Mouse (Mus musculus) neural tube, embryonic 11.5 days (tissue): ENCODE data around the gene Tnfsf9. TPM values are rescaled to one million over a fixed set of nuclear protein-coding genes. Genes with fewer than 3 reads are reported as not detected.

ENCODE experiments used
- ATAC-seq: fragments of 200-750 bp; cut with Nextera tagmentation; 2 replicates; pipeline ENCODE4 v1.8.0; 2017; ENCODE audit warnings: moderate number of reproducible peaks, mild to moderate bottlenecking, moderate TSS enrichment, moderate library complexity; ENCODE audit not compliant: insufficient read depth, low FRiP score, low TSS enrichment
- DNase-seq: peaks from one replicate; pipeline ENCODE4 v3.0.0-alpha.2; 2015; ENCODE audit warnings: low spot score
- H3K27ac ChIP-seq: fragments of 300-500 bp; sonication (generic); 2 replicates; pipeline ENCODE4 v1.5.1; 2014; ENCODE audit warnings: low read depth, mild to moderate bottlenecking, low read length
- H3K27me3 ChIP-seq: fragments of 300-500 bp; sonication (generic); 2 replicates; pipeline ENCODE4 v1.6.1; 2014; ENCODE audit warnings: mild to moderate bottlenecking, low read length, mixed read lengths; ENCODE audit not compliant: control insufficient read depth, insufficient read depth
- H3K36me3 ChIP-seq: fragments of 300-500 bp; sonication (generic); 2 replicates; pipeline ENCODE4 v1.6.1; 2014; ENCODE audit warnings: mild to moderate bottlenecking, low read length, moderate library complexity, mixed read lengths; ENCODE audit not compliant: control insufficient read depth, insufficient read depth
- H3K4me1 ChIP-seq: fragments of 300-500 bp; sonication (generic); 2 replicates; pipeline ENCODE4 v1.6.1; 2014; ENCODE audit warnings: low read length, mixed read lengths; ENCODE audit not compliant: control insufficient read depth, insufficient read depth
- H3K4me2 ChIP-seq: fragments of 300-500 bp; sonication (generic); 2 replicates; pipeline ENCODE4 v1.6.1; 2014; ENCODE audit warnings: low read depth, mild to moderate bottlenecking, moderate library complexity
- H3K4me3 ChIP-seq: fragments of 300-500 bp; sonication (generic); 2 replicates; pipeline ENCODE4 v1.5.1; 2014; ENCODE audit warnings: low read depth, low read length
- H3K9ac ChIP-seq: fragments of 300-500 bp; sonication (generic); 2 replicates; pipeline ENCODE4 v1.6.1; 2014; ENCODE audit warnings: mild to moderate bottlenecking, low read length
- H3K9me3 ChIP-seq: fragments of 300-500 bp; sonication (generic); 2 replicates; pipeline ENCODE4 v1.6.1; 2016; ENCODE audit warnings: low read length; ENCODE audit not compliant: control insufficient read depth
- WGBS: fragments of 180-500 bp; shearing (Covaris S2); extraction: QIAGEN DNeasy Blood & Tissue Kit; methylation state at CpG from one replicate; pipeline ENCODE4 v1.1.7; 2014; 5-methylcytosine and 5-hydroxymethylcytosine counted together
- polyA plus RNA-seq: library from polyadenylated mRNA; unstranded; fragments of >200 nt; fragmentation: Nextera tagmentation; extraction: Ambion mirVana; gene quantifications from 2 replicates; pipeline ENCODE4 v1.2.1, GENCODE M21; 2014

Gene Tnfsf9
- polyA plus RNA-seq, 1 experiment from 2014 or later: 6.8 TPM

- no peak for DNase-seq
- no peak overlapping the region for H3K9ac ChIP-seq
- H3K4me2 ChIP-seq: no peak overlapping the region
- no peaks in the 10 kb centered on the region for H3K27me3 ChIP-seq
- H3K9me3 ChIP-seq: no peaks in the 10 kb centered on the region
- WGBS: 90% methylated on average over 3 of the region's 3 CpGs
- H3K4me1 ChIP-seq: no peaks in the 10 kb centered on the region
- no peak for ATAC-seq
- H3K4me3 ChIP-seq: no peak overlapping the region
- no peak overlapping the region for H3K27ac ChIP-seq
- H3K36me3 ChIP-seq: no peaks in the 10 kb centered on the region
Observed at GRCm38 (mm10) chr17:57135635-57136034, 30.5 kb downstream of the Tnfsf9 start.

DNA sequence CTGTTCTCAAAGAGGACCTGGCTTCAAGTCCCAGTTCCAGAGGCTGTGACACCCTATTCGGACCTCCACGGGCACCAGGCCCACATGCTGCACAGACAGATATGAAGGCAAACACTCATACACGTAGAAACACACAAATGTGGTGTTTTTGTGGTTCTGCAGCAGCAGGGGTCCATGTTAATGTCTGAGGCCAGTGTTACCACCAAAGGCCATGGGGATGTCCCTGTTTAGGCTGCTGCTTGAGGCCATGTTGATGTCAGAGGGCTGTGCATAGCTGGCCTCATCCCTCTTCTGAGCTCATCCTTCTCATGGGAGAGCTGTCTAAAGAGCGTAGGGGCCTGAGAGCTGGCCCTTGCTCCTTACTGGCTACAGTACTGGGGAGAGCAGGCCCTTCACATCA is 33.6 kb downstream of the Tnfsf9 start:
- no peaks in the 10 kb centered on the region for H3K9me3 ChIP-seq
- H3K4me3 ChIP-seq: no peak overlapping the region
- ATAC-seq (no peak), DNase-seq (no peak)
- H3K36me3 ChIP-seq: no peaks in the 10 kb centered on the region
- no peaks in the 10 kb centered on the region for H3K27me3 ChIP-seq
- H3K9ac ChIP-seq: no peak overlapping the region
- H3K4me1 ChIP-seq: no peaks in the 10 kb centered on the region
- H3K4me2 ChIP-seq: no peak overlapping the region
- H3K27ac ChIP-seq: no peak overlapping the region
- 85% methylated on average over 4 of the region's 4 CpGs for WGBS

DNA sequence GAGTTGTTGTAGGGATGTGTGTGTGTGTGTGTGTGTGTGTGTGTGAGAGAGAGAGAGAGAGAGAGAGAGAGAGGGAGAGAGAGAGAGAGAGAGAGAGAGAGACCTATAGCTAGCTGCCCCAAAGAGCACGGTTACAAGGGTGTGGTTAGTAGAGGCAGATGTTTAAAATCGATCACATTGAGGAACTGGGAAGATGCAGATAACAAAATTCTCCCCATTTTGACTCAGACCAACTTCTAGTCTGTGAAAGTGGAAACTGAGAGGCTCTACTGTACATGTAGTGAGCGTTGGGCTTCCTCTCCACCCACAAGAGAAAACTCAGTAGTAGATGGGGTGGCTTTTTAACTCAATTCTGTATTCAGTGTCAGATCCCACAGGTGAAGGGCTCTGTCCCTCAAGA is 34.6 kb downstream of the Tnfsf9 start:
- ATAC-seq: no peak
- H3K4me2 ChIP-seq: no peak overlapping the region
- H3K36me3 ChIP-seq: no peaks in the 10 kb centered on the region
- H3K27ac ChIP-seq: no peak overlapping the region
- 84% methylated on average over 3 of the region's 3 CpGs for WGBS
- no peak overlapping the region for H3K4me3 ChIP-seq
- no peaks in the 10 kb centered on the region for H3K27me3 ChIP-seq
- H3K9ac ChIP-seq: no peak overlapping the region
- no peak for DNase-seq
- no peaks in the 10 kb centered on the region for H3K4me1 ChIP-seq
- no peaks in the 10 kb centered on the region for H3K9me3 ChIP-seq

DNA sequence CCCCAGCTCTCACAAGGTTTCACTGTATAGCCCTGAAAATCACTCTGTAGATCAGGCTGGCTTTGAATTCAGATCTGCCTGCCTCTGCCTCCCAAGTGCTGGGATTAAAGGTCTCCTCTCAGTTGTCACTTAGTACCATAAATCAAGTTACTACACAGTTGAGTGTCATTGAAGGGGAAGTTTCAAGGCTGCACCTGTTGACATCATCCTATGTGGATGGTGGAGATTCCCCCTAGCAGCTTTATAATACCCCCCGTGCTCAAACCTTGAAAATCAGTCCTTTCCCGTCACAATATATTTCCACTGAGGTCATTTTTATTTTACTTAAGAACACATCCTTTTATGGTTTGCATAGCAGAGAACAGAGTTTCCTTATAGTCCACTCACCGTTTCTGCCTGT is 38.6 kb downstream of the Tnfsf9 start:
- 88% methylated on average over 3 of the region's 3 CpGs for WGBS

DNA sequence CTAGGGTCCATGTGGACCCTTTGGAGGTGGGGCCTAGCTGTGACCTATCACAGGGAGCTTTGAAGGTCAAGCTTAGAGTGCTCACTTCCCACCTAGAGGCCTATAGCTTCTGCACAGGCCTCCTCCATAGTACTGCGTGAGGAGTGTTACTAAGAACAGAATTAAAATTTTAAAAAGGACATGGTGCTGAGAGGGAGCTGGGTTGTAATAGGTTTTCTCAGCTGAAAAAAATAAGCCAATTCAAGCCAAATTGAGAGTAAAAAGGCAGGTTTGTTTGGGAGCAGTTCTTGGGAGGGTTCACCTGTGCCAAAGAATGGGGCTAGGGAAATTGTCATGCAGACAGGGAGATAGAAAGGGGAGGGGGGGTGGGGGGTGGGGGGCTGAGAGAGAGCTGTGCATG is 40.0 kb downstream of the Tnfsf9 start:
- ATAC-seq: no peak

More for the DNA sequence above, 38.6 kb downstream of the Tnfsf9 start:
- Histone ChIP-seq H3K27me3 (peaks cover 12% of the 10 kb centered on the region), H3K36me3 (no peaks in the 10 kb centered on the region), H3K9me3 (no peaks in the 10 kb centered on the region), H3K9ac (no peak overlapping the region), H3K4me1 (no peaks in the 10 kb centered on the region), H3K27ac (no peak overlapping the region), H3K4me3 (no peak overlapping the region), H3K4me2 (no peak overlapping the region)
- DNase-seq (no peak), ATAC-seq (no peak)

GRCm38 (mm10) chr17:57148343-57148742 is 43.2 kb downstream of the Tnfsf9 start:
- no peak for ATAC-seq
- H3K4me1 ChIP-seq: no peaks in the 10 kb centered on the region
- no peaks in the 10 kb centered on the region for H3K9me3 ChIP-seq
- DNase-seq: no peak
- no peak overlapping the region for H3K4me2 ChIP-seq
- WGBS: 71% methylated on average over 4 of the region's 4 CpGs
- no peak overlapping the region for H3K4me3 ChIP-seq
- peaks cover 19% of the 10 kb centered on the region for H3K27me3 ChIP-seq
- H3K36me3 ChIP-seq: no peaks in the 10 kb centered on the region
- H3K27ac ChIP-seq: no peak overlapping the region
- H3K9ac ChIP-seq: no peak overlapping the region

More for the DNA sequence above, 40.0 kb downstream of the Tnfsf9 start:
- Histone ChIP-seq H3K4me3 (no peak overlapping the region), H3K4me2 (no peak overlapping the region), H3K27me3 (peaks cover 19% of the 10 kb centered on the region), H3K9ac (no peak overlapping the region), H3K9me3 (no peaks in the 10 kb centered on the region), H3K36me3 (no peaks in the 10 kb centered on the region), H3K4me1 (no peaks in the 10 kb centered on the region), H3K27ac (no peak overlapping the region)
- no peak for DNase-seq
- 81% methylated on average over 1 of the region's 1 CpGs for WGBS

GRCm38 (mm10) chr17:57148994-57149803 is 44.1 kb downstream of the Tnfsf9 start, which contains the start of gene Cd70:
Cd70 (minus strand) TSS chr17:57149777.
- DNase-seq (peak; percentile 41), ATAC-seq (peak; percentile 27; the same call in 1 of the 2 replicates)
- WGBS: 3% methylated on average over 38 of the region's 39 CpGs
- no peak within 1 kb of the TSS for H3K27ac ChIP-seq
- H3K9me3 ChIP-seq: no peaks in the 10 kb centered on the region
- peak within 1 kb of the TSS; percentile 61 for H3K4me2 ChIP-seq
- H3K4me3 ChIP-seq: peak within 1 kb of the TSS; percentile 28
- H3K9ac ChIP-seq: peak within 1 kb of the TSS; percentile 48
- no peaks in the 10 kb centered on the region for H3K4me1 ChIP-seq
- no peaks in the 10 kb centered on the region for H3K36me3 ChIP-seq
- H3K27me3 ChIP-seq: peaks cover 19% of the 10 kb centered on the region

- DNase-seq (no peak), ATAC-seq (no peak)
- WGBS: 80% methylated on average over 6 of the region's 6 CpGs
- Histone ChIP-seq H3K9me3 (no peaks in the 10 kb centered on the region), H3K4me3 (no peak overlapping the region), H3K4me1 (no peaks in the 10 kb centered on the region), H3K4me2 (no peak overlapping the region), H3K27me3 (peaks cover 13% of the 10 kb centered on the region), H3K36me3 (no peaks in the 10 kb centered on the region), H3K27ac (no peak overlapping the region), H3K9ac (no peak overlapping the region)
Observed at GRCm38 (mm10) chr17:57153006-57153405, 47.9 kb downstream of the Tnfsf9 start.

- no peaks in the 10 kb centered on the region for H3K4me1 ChIP-seq
- H3K36me3 ChIP-seq: no peaks in the 10 kb centered on the region
- H3K4me3 ChIP-seq: no peak overlapping the region
- 88% methylated on average over 4 of the region's 4 CpGs for WGBS
- no peaks in the 10 kb centered on the region for H3K9me3 ChIP-seq
- no peak overlapping the region for H3K27ac ChIP-seq
- DNase-seq (no peak), ATAC-seq (no peak)
- peaks cover 6% of the 10 kb centered on the region for H3K27me3 ChIP-seq
- no peak overlapping the region for H3K4me2 ChIP-seq
- H3K9ac ChIP-seq: no peak overlapping the region
Observed at GRCm38 (mm10) chr17:57153787-57154186, 48.7 kb downstream of the Tnfsf9 start.
